Mouse (Mus musculus): ENCODE data around the gene 4932438H23Rik.

4932438H23Rik gene

GRCm38 (mm10) chr16:91095022-91095421, at the start of gene 4932438H23Rik:
TSS of gene 4932438H23Rik (minus strand) at chr16:91095122.
- no peak for DNase-seq (ENCODE audit: low read depth)

GRCm38 (mm10) chr16:91140991-91141630, 46.2 kb upstream of the 4932438H23Rik start:
- DNase-seq (ENCODE audit: low read depth) = no peak

DNA sequence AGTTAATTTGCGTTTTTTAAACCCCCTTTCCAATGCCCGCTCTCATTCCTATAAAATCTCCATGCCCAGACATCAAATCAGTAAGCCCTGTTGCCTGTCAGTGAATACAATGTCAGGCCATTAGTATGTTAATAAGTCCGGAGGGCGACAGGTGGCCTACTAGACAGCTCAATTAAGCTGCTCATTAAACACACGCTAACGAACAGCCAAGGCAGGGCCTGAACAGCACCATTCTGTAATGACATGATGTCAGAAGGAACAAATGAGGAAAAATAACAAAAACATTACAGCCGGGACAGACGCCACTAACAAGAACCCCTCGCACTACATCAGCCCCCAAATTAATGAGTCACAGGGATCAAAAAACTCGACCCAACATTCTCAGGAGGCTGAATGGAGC, 45.5 kb upstream of the 4932438H23Rik start:
- DNase-seq (ENCODE audit: low read depth) = no peak

- DNase-seq (ENCODE audit: low read depth) = no peak
Measured at GRCm38 (mm10) chr16:91140056-91140455, 45.1 kb upstream of the 4932438H23Rik start.

DNA sequence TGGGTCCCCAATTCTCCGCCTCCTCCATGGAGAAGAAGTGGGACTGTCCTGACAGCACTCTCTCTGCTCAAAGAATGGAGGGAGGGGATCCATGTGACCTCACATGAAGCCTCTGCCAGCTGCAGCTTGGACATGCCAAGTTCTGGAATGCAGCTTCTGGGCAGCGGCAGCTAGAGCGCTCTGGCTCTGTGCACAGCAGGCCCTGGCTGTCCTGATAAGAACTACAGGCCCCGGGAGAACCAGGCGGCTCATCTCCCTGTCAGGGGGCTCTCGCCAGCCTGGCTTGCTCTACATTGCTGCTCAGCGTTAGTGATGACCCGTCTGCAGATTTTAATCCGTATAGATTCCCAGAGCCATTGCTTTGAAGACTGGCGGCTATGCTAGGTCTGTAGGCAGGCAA, 44.6 kb upstream of the 4932438H23Rik start:
- no peak for DNase-seq (ENCODE audit: low read depth)

- no peak for DNase-seq (ENCODE audit: low read depth)
Measured at GRCm38 (mm10) chr16:91138736-91139135, 43.8 kb upstream of the 4932438H23Rik start.

DNA sequence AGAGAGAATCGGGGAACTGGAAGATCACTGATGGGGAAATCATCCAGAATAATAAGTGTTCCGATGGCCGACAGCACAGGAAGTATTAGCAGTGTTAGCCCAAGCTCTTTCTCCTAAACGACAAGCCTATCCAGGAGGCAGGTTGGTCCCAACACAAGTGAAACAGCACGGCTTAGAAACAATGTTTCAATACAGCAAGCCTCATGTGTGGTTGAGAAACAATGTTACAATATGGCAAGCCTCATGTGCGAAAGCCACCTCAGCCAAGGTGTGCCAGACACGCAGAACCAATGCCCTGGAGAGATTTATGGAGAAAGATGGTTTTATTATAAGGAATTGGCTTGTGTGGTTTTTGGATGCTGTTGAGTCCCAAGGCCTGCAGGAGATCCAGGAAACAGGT, 43.2 kb upstream of the 4932438H23Rik start:
- DNase-seq (ENCODE audit: low read depth) = no peak

DNA sequence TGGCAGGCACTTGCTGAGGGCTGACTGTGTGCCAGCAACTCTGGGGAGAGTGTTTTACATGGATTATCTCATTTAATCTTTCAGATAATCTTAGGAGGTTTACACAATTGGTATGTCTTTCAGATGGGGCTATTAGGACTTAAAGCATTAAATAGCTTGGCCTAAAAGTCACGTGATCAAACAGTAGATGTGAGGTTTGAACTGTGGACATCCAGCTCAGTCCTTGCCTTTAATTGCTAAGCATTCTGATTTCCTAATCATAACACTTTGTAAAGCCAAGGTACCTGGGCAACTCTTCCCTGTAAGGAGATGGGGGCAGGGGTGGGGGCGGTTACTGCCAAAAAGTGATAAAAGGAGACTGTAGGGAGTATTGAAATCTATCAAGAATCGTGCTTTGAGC, 41.7 kb upstream of the 4932438H23Rik start:
- no peak for DNase-seq (ENCODE audit: low read depth)

DNA sequence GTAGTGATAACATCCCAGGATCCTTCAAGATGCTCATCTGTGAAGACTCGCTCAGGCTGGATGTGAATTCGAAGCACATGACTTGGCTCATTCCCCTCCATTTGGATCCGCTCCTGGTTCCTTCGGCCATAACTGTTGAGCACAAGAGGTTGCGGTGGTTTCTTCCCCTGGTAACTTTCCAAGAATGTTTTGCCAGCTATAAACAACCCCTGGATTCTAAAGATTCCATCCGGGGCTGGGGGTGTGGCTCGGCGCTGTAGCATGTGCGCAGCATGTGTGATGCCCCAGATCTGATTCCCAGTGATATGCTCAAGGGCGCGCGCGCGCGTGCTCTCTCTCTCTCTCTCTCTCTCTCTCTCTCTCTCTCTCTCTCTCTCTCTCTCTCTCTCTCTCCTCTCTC, 35.0 kb upstream of the 4932438H23Rik start:
- DNase-seq (ENCODE audit: low read depth) = no peak

DNA sequence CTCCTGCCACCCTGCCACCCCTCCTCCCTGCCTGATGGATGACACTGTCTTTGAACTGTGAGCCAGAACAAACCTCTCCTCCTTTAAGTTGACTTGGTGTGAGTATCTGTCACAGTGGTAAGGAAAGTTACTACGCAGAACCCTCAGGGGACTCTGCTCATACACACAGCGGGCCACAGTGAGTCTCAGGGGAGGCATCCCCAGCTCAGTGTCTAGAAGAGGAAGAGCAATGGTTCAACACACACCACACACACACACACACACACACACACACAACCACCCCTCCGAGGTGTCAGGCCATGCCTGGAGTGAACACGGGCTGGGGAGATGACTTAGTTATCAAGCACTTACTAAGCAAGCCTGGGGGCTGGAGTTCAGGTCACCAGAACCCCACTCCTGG, 33.5 kb upstream of the 4932438H23Rik start:
- DNase-seq (ENCODE audit: low read depth) = no peak

- no peak for DNase-seq (ENCODE audit: low read depth)
Measured at GRCm38 (mm10) chr16:91126734-91127524, 32.0 kb upstream of the 4932438H23Rik start.

DNA sequence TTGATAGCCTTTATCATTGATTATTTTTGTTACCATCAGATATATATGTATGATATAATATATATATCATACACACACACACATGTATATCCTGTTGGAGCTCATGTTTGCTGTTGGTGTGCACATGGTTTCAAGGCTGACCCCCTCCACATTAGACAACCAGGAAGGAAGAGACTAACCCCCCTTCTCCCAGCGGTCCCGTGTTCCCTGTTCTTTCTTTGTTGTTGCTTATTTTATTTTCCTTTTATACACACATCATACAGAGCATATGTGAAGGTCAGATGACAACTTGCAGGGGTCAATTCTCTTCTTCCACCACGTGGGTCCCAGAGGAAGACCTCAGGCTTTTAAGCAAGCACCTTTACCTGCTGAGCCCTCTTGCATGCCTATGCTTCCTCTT, 29.3 kb upstream of the 4932438H23Rik start:
- no peak for DNase-seq (ENCODE audit: low read depth)

DNA sequence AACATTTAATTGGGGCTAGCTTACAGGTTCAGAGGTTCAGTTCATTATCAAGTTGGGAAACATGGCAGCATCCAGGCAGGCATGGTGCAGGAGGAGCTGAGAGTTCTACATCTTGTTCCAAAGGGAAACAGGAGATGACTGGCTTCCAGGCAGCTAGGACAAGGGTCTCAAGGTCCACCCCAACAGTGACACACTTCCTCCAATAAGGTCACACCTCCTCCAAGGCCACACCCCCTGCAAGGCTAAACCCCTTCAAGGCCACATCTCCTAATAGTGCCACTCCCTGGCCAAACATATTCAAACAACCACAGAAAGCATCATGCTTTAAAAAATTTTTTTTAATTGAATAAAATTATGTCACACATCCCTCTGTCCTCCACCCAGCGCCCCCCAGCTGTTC, 28.9 kb upstream of the 4932438H23Rik start:
- DNase-seq (ENCODE audit: low read depth) = no peak

- DNase-seq (ENCODE audit: low read depth) = no peak
Measured at GRCm38 (mm10) chr16:91119879-91120278, 25.0 kb upstream of the 4932438H23Rik start.

GRCm38 (mm10) chr16:91116696-91117095, 21.8 kb upstream of the 4932438H23Rik start:
- DNase-seq (ENCODE audit: low read depth) = no peak

GRCm38 (mm10) chr16:91116006-91116405, 21.1 kb upstream of the 4932438H23Rik start:
- DNase-seq (ENCODE audit: low read depth) = no peak

GRCm38 (mm10) chr16:91110999-91111535, 16.1 kb upstream of the 4932438H23Rik start:
- DNase-seq (ENCODE audit: low read depth) = no peak

- DNase-seq (ENCODE audit: low read depth) = no peak
Measured at GRCm38 (mm10) chr16:91107608-91108007, 12.7 kb upstream of the 4932438H23Rik start.

GRCm38 (mm10) chr16:91105481-91106051, 10.6 kb upstream of the 4932438H23Rik start:
- no peak for DNase-seq (ENCODE audit: low read depth)

DNA sequence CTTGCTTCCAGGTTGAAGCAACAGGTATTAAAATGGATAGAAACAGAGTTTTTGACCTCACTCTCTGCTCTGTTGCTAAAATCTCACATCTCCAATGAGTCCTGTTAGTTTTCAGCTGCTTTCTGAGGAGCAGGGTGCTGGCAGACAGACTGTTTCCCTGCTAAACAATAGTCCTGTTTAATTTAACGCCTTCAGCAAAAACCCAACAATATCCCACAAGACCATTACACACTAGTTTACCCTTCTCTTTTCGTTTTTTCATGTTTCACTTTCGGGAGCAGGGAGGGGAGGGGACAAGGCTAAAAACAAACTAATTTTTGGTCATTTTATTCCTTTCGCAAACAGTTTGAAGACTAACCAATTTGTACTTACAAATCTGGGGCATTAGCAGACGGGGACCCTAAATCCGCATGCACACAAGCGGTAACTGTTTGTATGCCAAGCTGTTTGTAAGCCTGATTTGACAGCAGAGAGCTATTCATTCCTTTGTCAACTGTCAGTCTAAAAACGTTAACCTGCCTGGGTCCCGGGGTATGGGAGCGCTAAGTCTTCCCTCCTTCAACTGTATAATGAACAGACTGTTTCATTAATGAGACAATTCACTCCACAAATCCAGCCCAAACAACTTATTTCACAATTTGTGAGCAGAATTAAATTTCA, 10.0 kb upstream of the 4932438H23Rik start:
- DNase-seq (ENCODE audit: low read depth) = no peak

GRCm38 (mm10) chr16:91103386-91103785, 8.5 kb upstream of the 4932438H23Rik start:
- DNase-seq (ENCODE audit: low read depth) = no peak

GRCm38 (mm10) chr16:91100484-91100883, 5.6 kb upstream of the 4932438H23Rik start:
- DNase-seq (ENCODE audit: low read depth) = no peak

Measured in c-Kit-positive CD71-positive TER-119-negative erythroid progenitor cells, embryonic 14.5 days (primary cell).